Mouse (Mus musculus): Measurements from ENCODE around the gene Ice1. TPM values are rescaled to one million over a fixed set of nuclear protein-coding genes. Genes with fewer than 3 reads are reported as not detected.

The Ice1 gene
- polyA plus RNA-seq, 1 experiment from 2014 or later, result 19.5 TPM

DNA sequence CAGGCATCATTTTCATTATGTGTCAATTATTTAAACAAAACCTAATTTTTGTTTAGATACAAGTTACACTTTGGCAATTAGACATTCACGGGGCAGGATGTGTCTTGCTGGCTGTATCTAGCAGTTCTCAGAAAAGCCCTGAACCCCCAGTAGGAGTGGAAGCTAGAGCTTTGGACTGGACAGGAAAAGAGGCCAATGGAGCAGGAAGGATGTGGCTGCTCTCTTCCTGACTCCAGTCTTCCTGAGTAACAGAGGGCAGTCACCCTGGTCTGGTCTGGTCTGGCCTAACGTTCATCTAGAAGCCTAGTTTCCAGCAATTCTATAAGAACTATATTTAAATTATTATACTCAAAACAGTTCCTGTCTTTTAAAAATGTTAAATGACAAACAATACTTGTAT is 16.0 kb upstream of the Ice1 start:
- ATAC-seq (ENCODE audit: insufficient number of reproducible peaks, insufficient read depth, low FRiP score, low read depth), result no peak
- peak overlapping the region; percentile 14 to 68; a peak in 1 of 4 replicates for H3K27ac ChIP-seq (replicated peaks in 1 of 2; ENCODE audit: control insufficient read depth in 1 of 2, insufficient read depth in 1 of 2, low read depth in 2 of 2, low read length in 2 of 2)
- no peaks in the 10 kb centered on the region for H3K9me3 ChIP-seq (ENCODE audit: control insufficient read depth, low read length)
- H3K36me3 ChIP-seq (ENCODE audit: control insufficient read depth, insufficient read depth, low read length), result no peaks in the 10 kb centered on the region
- no peaks in the 10 kb centered on the region for H3K27me3 ChIP-seq (ENCODE audit: control insufficient read depth, insufficient read depth, low read length)
- H3K9ac ChIP-seq (ENCODE audit: low read length), result no peak overlapping the region
- no peak overlapping the region for H3K4me3 ChIP-seq (ENCODE audit: control insufficient read depth in 1 of 2, insufficient read depth in 1 of 2, low read depth in 1 of 2, low read length in 2 of 2)
- peaks cover 24 to 32% of the 10 kb centered on the region in 2 experiments for H3K4me1 ChIP-seq (ENCODE audit: control insufficient read depth in 2 of 2, insufficient read depth in 2 of 2, low read length in 2 of 2)
- WGBS, result 66% methylated on average over 2 of the region's 2 CpGs
- no peak overlapping the region for H3K4me2 ChIP-seq (ENCODE audit: low read length)

DNA sequence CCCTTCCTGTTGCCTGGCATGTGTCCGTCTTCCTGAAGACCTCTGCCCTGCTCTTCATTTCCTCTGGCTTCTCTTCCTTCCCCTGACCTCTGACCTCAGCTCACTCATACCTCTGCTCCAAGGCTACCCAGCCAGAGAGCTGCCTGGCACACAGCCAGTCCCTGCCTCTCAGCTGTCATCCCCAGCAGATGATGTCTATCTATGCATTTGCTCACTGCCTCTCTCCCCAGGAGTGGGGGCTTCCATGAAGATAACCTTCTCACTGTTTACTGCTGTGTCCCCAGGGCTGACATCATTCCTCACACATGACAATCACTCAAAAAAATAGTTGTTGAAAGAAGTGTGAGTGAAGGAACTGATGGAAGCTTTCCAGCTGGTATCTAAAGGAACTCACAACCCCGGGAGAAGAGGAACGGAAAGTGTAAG is 12.6 kb upstream of the Ice1 start:
- H3K36me3 ChIP-seq (ENCODE audit: control insufficient read depth, insufficient read depth, low read length), result no peaks in the 10 kb centered on the region
- peak; percentile 38 for ATAC-seq (ENCODE audit: insufficient number of reproducible peaks, insufficient read depth, low FRiP score, low read depth)
- H3K4me2 ChIP-seq (ENCODE audit: low read length), result no peak overlapping the region
- peaks cover 26 to 32% of the 10 kb centered on the region in 2 experiments for H3K4me1 ChIP-seq (ENCODE audit: control insufficient read depth in 2 of 2, insufficient read depth in 2 of 2, low read length in 2 of 2)
- H3K27ac ChIP-seq (replicated peaks in 1 of 2; ENCODE audit: control insufficient read depth in 1 of 2, insufficient read depth in 1 of 2, low read depth in 2 of 2, low read length in 2 of 2), result peak overlapping the region; percentile 28 to 55
- no peak overlapping the region for H3K9ac ChIP-seq (ENCODE audit: low read length)
- WGBS, result 14% methylated on average over 3 of the region's 3 CpGs
- H3K9me3 ChIP-seq (ENCODE audit: control insufficient read depth, low read length), result no peaks in the 10 kb centered on the region
- H3K4me3 ChIP-seq (ENCODE audit: control insufficient read depth in 1 of 2, insufficient read depth in 1 of 2, low read depth in 1 of 2, low read length in 2 of 2), result no peak overlapping the region
- no peaks in the 10 kb centered on the region for H3K27me3 ChIP-seq (ENCODE audit: control insufficient read depth, insufficient read depth, low read length)

DNA sequence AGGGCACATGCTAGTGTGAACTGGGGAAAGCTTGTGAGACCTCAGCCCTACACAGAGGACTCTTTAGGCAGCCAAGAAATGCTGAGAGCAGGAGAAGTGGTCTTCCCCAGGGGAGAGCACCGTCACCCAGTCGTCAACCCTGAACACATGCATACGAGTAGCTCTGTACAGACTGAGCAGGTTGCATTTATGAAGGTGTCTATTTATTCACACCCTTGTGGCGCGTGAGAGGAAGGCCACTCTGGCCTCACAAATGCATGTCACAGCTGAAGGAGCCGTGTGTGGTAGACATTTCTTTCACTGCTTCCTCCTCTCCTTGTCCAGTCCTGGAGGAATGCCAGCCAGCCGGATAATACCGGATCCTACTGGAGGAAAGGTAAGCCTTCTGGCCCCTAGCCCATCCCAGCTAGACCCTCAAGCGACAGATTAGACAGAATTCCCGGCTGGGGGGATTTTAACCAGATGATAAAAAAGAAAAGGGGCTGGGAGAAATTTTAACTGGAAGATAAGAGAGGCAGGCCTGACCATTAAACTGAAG is 8.6 kb upstream of the Ice1 start:
- H3K4me2 ChIP-seq (ENCODE audit: low read length), result no peak overlapping the region
- 31% methylated on average over 10 of the region's 10 CpGs for WGBS
- no peaks in the 10 kb centered on the region for H3K9me3 ChIP-seq (ENCODE audit: control insufficient read depth, low read length)
- 0 out of 4 replicates have a peak overlapping the region, but pooled peaks of 1 of the 2 experiments have one; percentile 6 for H3K27ac ChIP-seq (replicated peaks in 1 of 2; ENCODE audit: control insufficient read depth in 1 of 2, insufficient read depth in 1 of 2, low read depth in 2 of 2, low read length in 2 of 2)
- H3K4me1 ChIP-seq (ENCODE audit: control insufficient read depth in 2 of 2, insufficient read depth in 2 of 2, low read length in 2 of 2), result peaks cover 16 to 22% of the 10 kb centered on the region in 2 experiments
- no peak for ATAC-seq (ENCODE audit: insufficient number of reproducible peaks, insufficient read depth, low FRiP score, low read depth)
- H3K27me3 ChIP-seq (ENCODE audit: control insufficient read depth, insufficient read depth, low read length), result no peaks in the 10 kb centered on the region
- H3K4me3 ChIP-seq (ENCODE audit: control insufficient read depth in 1 of 2, insufficient read depth in 1 of 2, low read depth in 1 of 2, low read length in 2 of 2), result no peak overlapping the region
- H3K9ac ChIP-seq (ENCODE audit: low read length), result no peak overlapping the region
- no peaks in the 10 kb centered on the region for H3K36me3 ChIP-seq (ENCODE audit: control insufficient read depth, insufficient read depth, low read length)

DNA sequence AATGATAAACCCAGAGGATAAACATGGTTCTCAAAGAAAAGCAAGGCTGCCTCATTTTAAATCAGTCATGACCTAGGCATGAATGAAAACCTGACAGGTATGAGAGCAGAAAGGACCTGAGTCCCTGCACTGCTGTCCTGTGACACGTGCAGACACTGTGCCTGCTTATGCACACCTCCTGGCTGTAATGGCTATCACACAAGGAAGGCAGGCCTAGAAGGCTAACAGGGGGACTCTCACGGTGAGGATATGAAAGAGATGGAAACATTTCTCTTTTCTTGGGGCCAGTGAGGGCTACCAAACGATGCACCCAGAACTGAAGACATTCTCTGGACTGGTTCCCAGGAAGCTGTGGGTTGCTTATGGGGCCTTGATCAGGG is 6.6 kb upstream of the Ice1 start:
- no peak overlapping the region for H3K27ac ChIP-seq (replicated peaks in 1 of 2; ENCODE audit: control insufficient read depth in 1 of 2, insufficient read depth in 1 of 2, low read depth in 2 of 2, low read length in 2 of 2)
- ATAC-seq (ENCODE audit: insufficient number of reproducible peaks, insufficient read depth, low FRiP score, low read depth), result no peak
- no peaks in the 10 kb centered on the region for H3K27me3 ChIP-seq (ENCODE audit: control insufficient read depth, insufficient read depth, low read length)
- 42% methylated on average over 3 of the region's 3 CpGs for WGBS
- no peak overlapping the region for H3K4me3 ChIP-seq (ENCODE audit: control insufficient read depth in 1 of 2, insufficient read depth in 1 of 2, low read depth in 1 of 2, low read length in 2 of 2)
- H3K9me3 ChIP-seq (ENCODE audit: control insufficient read depth, low read length), result no peaks in the 10 kb centered on the region
- no peak overlapping the region for H3K9ac ChIP-seq (ENCODE audit: low read length)
- no peaks in the 10 kb centered on the region for H3K36me3 ChIP-seq (ENCODE audit: control insufficient read depth, insufficient read depth, low read length)
- H3K4me2 ChIP-seq (ENCODE audit: low read length), result no peak overlapping the region
- peaks cover 5 to 8% of the 10 kb centered on the region in 2 experiments for H3K4me1 ChIP-seq (ENCODE audit: control insufficient read depth in 2 of 2, insufficient read depth in 2 of 2, low read length in 2 of 2)

DNA sequence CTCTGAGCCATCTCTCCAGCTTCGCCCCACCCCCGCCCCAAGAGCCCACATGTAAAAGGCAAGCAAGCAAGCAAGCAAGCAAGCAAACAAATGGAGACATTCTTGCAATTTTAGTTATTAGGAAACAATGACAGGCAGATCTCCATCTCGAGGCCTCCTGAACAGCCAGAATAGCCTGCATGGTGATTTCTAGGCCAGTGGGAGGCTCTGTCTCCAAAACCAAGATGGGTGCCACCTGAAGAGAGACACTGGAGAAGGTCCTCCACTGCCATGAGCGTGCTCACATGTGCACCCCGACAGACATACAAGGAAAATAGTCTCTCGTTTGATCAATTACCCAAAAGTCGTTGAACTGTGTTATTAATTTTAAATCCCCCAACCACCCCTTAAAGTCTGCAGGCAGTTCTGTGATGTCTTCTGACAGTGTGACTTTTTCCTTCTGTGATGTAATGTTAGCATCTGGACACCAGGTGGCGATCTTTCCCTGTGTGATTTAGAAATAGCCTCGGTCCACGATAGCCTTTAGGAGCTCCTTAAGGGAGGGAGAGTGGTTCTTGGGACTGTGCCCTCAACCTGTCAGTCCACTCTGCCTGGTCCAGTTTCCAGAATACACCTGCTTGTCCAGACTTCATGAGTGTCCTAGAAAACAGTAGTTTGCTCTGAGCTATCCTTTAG is 6.1 kb upstream of the Ice1 start:
- H3K4me3 ChIP-seq (ENCODE audit: control insufficient read depth in 1 of 2, insufficient read depth in 1 of 2, low read depth in 1 of 2, low read length in 2 of 2), result no peak overlapping the region
- ATAC-seq (ENCODE audit: insufficient number of reproducible peaks, insufficient read depth, low FRiP score, low read depth), result no peak
- no peaks in the 10 kb centered on the region for H3K9me3 ChIP-seq (ENCODE audit: control insufficient read depth, low read length)
- no peak overlapping the region for H3K4me2 ChIP-seq (ENCODE audit: low read length)
- H3K27me3 ChIP-seq (ENCODE audit: control insufficient read depth, insufficient read depth, low read length), result no peaks in the 10 kb centered on the region
- H3K4me1 ChIP-seq (ENCODE audit: control insufficient read depth in 2 of 2, insufficient read depth in 2 of 2, low read length in 2 of 2), result peaks cover 5 to 10% of the 10 kb centered on the region in 2 experiments
- H3K36me3 ChIP-seq (ENCODE audit: control insufficient read depth, insufficient read depth, low read length), result no peaks in the 10 kb centered on the region
- no peak overlapping the region for H3K9ac ChIP-seq (ENCODE audit: low read length)
- no peak overlapping the region for H3K27ac ChIP-seq (replicated peaks in 1 of 2; ENCODE audit: control insufficient read depth in 1 of 2, insufficient read depth in 1 of 2, low read depth in 2 of 2, low read length in 2 of 2)
- WGBS, result 19% methylated on average over 10 of the region's 10 CpGs

DNA sequence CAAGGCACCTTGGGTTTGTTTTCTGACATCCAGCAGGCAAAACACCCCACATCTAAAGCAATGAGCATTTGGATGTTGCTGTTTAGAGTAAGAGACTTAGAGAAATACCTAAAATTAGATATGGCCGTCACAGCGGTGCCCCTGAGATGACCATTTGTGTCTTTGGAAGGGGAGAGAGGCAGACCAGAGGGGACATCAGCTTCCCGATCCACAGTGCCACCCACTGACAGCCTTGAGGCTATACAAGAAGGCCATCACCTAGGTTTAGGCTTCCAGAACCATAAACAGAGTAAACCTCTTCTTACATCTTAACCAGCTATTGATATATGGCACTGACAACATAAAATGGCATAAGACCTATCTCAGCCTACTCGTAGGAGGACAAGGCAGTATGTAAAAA is 4.5 kb upstream of the Ice1 start:
- ATAC-seq (ENCODE audit: insufficient number of reproducible peaks, insufficient read depth, low FRiP score, low read depth), result no peak
- Histone ChIP-seq H3K4me1 (ENCODE audit: control insufficient read depth in 2 of 2, insufficient read depth in 2 of 2, low read length in 2 of 2) (peaks cover 7 to 12% of the 10 kb centered on the region in 2 experiments), H3K4me3 (ENCODE audit: control insufficient read depth in 1 of 2, insufficient read depth in 1 of 2, low read depth in 1 of 2, low read length in 2 of 2) (no peak overlapping the region), H3K4me2 (ENCODE audit: low read length) (no peak overlapping the region), H3K36me3 (ENCODE audit: control insufficient read depth, insufficient read depth, low read length) (no peaks in the 10 kb centered on the region), H3K9me3 (ENCODE audit: control insufficient read depth, low read length) (no peaks in the 10 kb centered on the region), H3K27me3 (ENCODE audit: control insufficient read depth, insufficient read depth, low read length) (no peaks in the 10 kb centered on the region), H3K27ac (replicated peaks in 1 of 2; ENCODE audit: control insufficient read depth in 1 of 2, insufficient read depth in 1 of 2, low read depth in 2 of 2, low read length in 2 of 2) (no peak overlapping the region), H3K9ac (ENCODE audit: low read length) (no peak overlapping the region)
- 50% methylated on average over 4 of the region's 4 CpGs for WGBS

DNA sequence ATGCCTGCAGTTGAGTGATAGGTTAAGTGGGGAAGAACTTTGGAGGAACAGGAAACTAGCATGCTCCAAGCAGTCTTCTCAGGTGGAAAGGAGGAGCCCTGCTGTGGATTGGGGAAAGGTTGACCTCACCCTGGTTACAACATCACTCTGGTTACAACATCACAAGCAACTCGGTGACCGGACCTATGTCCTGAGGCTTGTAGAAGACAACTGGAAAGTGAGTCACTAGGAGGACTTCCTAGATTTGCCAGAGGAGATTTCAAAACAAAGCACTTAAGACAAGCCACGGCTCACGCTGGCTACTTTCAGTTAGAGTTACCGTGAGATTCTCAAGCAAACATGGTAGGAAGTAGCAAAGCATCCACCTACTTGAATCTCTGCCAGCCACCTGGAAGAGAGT is 3.9 kb upstream of the Ice1 start:
- Histone ChIP-seq H3K9me3 (ENCODE audit: control insufficient read depth, low read length) (no peaks in the 10 kb centered on the region), H3K4me2 (ENCODE audit: low read length) (no peak overlapping the region), H3K27ac (replicated peaks in 1 of 2; ENCODE audit: control insufficient read depth in 1 of 2, insufficient read depth in 1 of 2, low read depth in 2 of 2, low read length in 2 of 2) (no peak overlapping the region), H3K9ac (ENCODE audit: low read length) (no peak overlapping the region), H3K36me3 (ENCODE audit: control insufficient read depth, insufficient read depth, low read length) (no peaks in the 10 kb centered on the region), H3K4me3 (ENCODE audit: control insufficient read depth in 1 of 2, insufficient read depth in 1 of 2, low read depth in 1 of 2, low read length in 2 of 2) (no peak overlapping the region), H3K27me3 (ENCODE audit: control insufficient read depth, insufficient read depth, low read length) (no peaks in the 10 kb centered on the region), H3K4me1 (ENCODE audit: control insufficient read depth in 2 of 2, insufficient read depth in 2 of 2, low read length in 2 of 2) (peaks cover 11 to 17% of the 10 kb centered on the region in 2 experiments)
- WGBS, result 72% methylated on average over 5 of the region's 5 CpGs
- ATAC-seq (ENCODE audit: insufficient number of reproducible peaks, insufficient read depth, low FRiP score, low read depth), result no peak
